Mouse (Mus musculus) adrenal gland, adult 18-20 months (tissue): ENCODE results near the gene Slc25a38. TPM values are rescaled to one million over a fixed set of nuclear protein-coding genes. Genes with fewer than 3 reads are reported as not detected.

Experiments used
- DNase-seq, 2 experiments: peaks; one replicate each; pipeline ENCODE4 v3.0.0; 2021 to 2022; ENCODE audit warnings: low spot score in 2 of 2
- total RNA-seq, 2 experiments: library from RNA; stranded (reverse); gene quantifications; 1 replicate in 1 of 2; 2 replicates in 1 of 2; pipeline ENCODE4 v1.2.3; 2021

Slc25a38 gene
- total RNA-seq, 2 experiments from 2014 or later: 27.3 to 30.0 TPM

DNA sequence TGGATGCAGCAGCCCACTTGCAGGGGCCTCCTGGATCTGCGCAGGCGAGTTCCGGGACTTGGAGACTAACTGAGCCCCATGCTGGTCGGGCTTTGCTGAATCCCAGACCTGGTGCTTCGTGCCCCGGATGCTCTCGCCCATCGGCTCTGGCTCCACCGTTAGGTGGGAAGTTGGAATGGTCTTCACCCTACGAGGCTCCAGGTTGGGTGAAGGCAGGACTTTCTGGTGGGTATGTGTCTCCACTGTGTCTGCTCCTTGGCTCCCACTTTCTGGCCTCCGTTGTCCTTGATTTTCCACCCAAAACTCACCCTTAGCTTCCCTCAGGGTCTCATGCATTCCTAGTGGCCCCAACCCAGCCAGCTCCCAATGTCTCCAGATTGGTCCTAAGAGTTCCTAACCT lies 25.3 kb downstream of the Slc25a38 start:
- no peak for DNase-seq

DNA sequence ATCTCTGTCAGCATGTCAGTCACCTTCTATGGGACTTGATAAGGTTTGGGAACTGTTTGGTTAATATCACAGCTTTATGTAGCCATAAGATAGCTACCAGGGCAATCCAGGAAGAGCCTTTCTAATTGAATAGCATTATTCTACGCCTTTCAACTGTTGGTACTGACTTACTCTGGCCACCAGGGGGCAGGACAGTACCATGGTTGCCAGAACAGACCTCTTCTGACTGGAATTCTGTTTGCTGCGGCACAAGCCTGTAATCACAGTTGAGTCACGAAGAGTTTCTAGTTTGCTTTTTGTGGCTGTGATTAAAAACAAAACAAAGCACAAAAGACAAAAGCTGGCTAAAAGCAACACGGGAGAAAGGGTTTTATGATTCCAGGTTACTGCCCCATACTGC lies 30.5 kb downstream of the Slc25a38 start:
- DNase-seq: peak; percentile 74 to 80

DNA sequence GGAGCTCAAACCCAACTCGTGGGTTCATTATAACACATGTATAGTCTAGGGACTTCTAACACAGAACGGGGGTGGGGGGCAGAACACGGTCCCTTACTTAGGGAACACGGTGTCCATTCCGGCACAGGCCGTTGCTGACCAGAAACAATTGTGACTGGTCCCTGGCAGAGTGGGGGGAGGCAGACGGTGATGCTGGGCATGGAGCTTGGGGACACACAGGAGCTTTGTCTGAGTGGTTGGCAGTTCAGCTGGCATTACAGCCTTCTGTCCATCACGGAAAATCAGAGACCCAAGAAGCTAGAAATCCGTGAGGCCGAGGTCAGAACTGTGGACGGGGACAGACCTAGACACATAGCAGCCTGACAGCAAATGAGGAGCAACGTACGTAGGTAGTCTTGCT lies 34.3 kb downstream of the Slc25a38 start:
- no peak for DNase-seq

DNA sequence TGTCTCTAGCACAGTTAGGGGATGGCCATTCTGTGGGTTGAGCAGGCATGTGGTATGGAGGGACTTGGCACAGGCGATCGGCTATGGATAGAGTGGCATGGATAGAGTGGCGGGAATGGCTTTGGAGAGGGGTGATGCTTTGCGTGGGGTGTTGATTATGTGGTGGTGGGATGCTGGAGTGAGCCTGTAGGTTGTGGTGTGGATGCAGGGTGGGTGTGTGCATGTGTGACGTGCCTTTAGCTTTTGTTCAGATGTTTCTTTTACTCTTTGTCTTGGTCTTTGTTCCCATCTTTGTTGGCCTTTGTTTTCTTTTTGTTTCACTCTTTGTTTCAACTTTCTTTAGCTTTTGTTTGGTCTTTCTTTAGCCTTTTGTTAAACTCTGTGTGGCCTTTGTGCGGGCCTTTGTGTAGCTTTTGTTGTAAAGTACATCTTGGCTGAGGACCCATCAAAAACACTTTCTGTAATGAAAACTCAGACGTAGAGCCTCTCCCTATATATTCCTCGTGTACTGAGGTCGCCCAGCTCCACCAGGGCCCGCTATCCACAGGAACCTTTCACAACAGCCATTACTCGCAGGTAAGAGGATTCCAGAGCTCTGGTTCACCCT lies 39.2 kb downstream of the Slc25a38 start, which contains the start of gene Mobp:
Gene Mobp (plus strand): TSS at position 486 of the 607 bp plus-strand sequence.
- no peak for DNase-seq

DNA sequence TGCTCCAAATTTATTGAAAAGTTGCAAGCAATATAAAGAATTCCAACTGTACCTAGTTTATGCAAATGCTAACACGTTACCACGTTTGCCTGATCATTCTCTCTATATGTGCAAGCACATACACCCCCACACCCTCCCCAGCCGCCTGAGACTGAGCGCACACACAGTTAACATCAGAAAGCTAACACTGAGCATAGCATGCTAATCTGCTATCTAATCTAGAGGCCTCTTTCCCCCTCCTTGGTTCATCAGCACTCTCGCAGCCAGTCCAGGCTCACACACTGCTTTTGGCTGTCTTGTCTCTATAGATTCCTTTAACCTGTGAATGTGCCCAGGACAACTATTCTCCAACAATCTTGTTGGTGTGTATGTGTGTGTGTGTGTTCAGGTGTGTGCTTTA lies 41.0 kb downstream of the Slc25a38 start:
- DNase-seq: no peak

DNA sequence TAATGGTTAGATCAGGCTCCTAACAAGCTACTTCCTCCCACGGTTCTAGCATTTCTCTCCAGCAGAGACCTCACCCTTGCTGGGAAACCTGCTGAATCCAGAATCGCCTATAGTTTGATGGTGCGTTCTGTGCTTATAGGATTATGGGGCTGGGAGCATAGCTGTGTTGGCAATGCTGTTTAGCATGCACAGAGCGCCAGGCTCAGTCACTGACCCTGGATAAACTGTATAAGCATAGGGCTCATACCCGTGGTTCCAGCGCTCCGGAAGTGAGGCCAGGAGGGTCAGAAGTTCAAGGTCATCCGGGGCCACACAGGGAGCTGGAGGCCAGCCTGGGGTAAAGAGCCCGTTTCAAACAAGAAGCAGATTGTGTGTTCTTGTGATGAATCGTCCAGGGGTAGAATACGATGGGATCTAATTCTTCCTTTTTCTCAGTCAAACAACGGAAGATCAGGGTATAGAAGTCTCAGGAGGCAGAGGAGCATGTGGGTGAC lies 41.8 kb downstream of the Slc25a38 start:
- DNase-seq: no peak

DNA sequence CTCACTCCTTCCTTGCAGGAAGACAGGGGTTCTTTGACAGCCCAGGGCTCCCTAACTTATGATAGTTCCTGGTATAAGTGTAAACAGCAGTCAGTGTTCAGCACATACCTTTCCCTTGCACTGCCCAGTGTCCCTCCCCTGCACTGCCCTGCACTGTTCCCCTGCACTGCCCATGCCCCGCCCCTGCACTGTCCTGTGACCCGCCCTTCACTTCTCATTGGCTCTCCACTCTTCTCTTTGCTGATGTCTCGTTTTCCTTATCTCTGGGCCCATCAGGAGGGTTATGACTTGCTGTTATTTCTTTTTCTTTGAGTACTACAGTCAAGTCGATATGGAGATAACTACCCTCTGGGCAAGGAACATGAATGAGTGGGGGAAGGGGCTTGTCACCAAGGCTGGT lies 47.9 kb downstream of the Slc25a38 start:
- DNase-seq: no peak

DNA sequence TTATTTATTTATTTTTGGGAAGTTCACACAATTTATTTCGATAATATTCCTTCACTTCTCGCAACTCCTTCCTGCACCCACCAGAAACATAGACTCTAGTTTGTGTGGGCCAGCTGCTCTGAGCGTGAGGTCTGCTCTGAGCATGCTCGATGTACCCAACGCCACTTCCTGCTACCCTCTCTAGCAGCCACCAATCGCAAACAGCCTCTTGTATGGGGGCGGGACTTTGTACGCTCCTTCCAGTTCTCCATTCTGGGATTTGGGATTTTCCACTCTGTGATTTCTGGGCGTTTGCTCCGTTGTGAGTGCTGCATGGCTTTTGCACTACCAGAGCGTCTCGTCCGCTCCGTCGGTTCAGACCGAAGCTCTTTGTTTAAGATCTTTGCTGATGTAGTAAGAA lies 53.7 kb downstream of the Slc25a38 start:
- no peak for DNase-seq

DNA sequence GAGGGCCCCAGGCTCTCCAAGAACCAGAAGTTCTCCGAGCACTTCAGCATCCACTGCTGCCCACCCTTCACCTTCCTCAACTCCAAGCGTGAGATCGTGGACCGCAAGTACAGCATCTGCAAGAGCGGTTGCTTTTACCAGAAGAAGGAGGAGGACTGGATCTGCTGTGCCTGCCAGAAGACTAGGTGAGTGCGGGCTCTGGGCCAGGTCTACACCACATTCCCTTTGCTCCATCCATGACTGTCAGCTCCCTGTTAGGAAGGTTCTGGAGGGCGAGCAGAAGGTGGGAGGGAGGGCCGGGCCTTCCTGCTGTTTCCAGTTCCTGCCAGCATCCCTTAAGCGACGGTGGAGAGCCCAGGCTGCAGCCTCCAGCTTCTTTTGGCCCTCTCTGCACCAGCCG lies 57.7 kb downstream of the Slc25a38 start:
- no peak for DNase-seq

DNA sequence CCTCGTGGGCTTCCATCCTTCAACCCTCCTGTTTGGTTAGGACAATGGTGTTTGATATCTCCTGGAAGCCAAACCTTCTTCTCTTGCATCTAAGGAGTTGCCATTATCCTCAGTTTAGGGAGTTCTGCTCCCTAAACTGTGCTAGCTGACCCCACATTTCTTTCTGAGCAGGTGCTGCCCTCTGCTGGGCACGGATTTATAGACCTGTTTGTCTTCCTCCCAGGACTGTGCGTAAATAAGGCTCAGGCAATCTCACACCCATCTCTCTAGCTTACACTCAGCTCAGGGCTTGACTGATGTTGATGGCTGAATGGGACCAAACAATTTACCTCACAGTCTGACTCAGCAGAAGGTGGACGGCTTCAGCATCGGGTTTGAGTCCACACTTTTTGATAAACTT lies 61.1 kb downstream of the Slc25a38 start:
- peak; percentile 65 to 71 for DNase-seq

Other genes with a start within 250 kb of the Slc25a38 start
- gene Wdr48, start 215.5 kb upstream of the Slc25a38 start, total RNA-seq: 10 to 100 TPM; 46.5 to 52.9 TPM
- gene Gorasp1, start 172.8 kb upstream of the Slc25a38 start, total RNA-seq: 10 to 100 TPM; 20.7 to 23.0 TPM
- under 1 TPM in 1 of 2 experiments, not detected in 1; 0.43 TPM for gene Ttc21a, start 172.8 kb upstream of the Slc25a38 start, total RNA-seq
- 10 to 100 TPM; 13.8 to 19.3 TPM for gene Csrnp1, start 125.7 kb upstream of the Slc25a38 start, total RNA-seq
- gene Xirp1, start 86.8 kb upstream of the Slc25a38 start, total RNA-seq: under 1 TPM in 1 of 2 experiments, not detected in 1; 0.80 TPM
- 1 to 10 TPM; 2.8 to 3.4 TPM for gene Cx3cr1, start 40.5 kb upstream of the Slc25a38 start, total RNA-seq
- gene Ccr8, start 18.3 kb upstream of the Slc25a38 start, total RNA-seq: not detected
- 100 to 1,000 TPM; 726 to 738 TPM for gene Rpsa, start 17.3 kb downstream of the Slc25a38 start, total RNA-seq
- gene Mobp, start 39.3 kb downstream of the Slc25a38 start, total RNA-seq: not detected
- gene Myrip, start 191.1 kb downstream of the Slc25a38 start, total RNA-seq: 1 to 10 TPM; 6.2 to 6.8 TPM